Mouse (Mus musculus) liver, embryonic 11.5 days (tissue): ENCODE measurements at regions not wholly inside any gene's neighbourhood (a gene's known extent, or its start where the extent isn't known, plus 50 kb on each side); places are given as distances from the start of the nearest gene placed in this dataset.

ENCODE experiments used
- ATAC-seq: fragments of 200-750 bp; cut with Nextera tagmentation; replicated peaks from 2 replicates; pipeline ENCODE4 v1.8.0; 2017; ENCODE audit warnings: moderate number of reproducible peaks, mild to moderate bottlenecking, moderate TSS enrichment, moderate library complexity; ENCODE audit not compliant: low FRiP score
- DNase-seq: peaks from one replicate; pipeline ENCODE4 v3.0.0-alpha.2; 2017; ENCODE audit warnings: low spot score
- H3K27ac ChIP-seq: fragments of 300-500 bp; sonication (generic); 2 replicates; pipeline ENCODE4 v1.5.1; 2014; ENCODE audit warnings: mild to moderate bottlenecking, low read depth, low read length, control low read depth
- H3K27me3 ChIP-seq: fragments of 300-500 bp; sonication (generic); replicated peaks from 2 replicates; pipeline ENCODE4 v1.6.1; 2014; ENCODE audit warnings: low read length, mixed read lengths; ENCODE audit not compliant: control insufficient read depth, insufficient read depth
- H3K36me3 ChIP-seq: fragments of 300-500 bp; sonication (generic); 2 replicates; pipeline ENCODE4 v1.6.1; 2014; ENCODE audit warnings: mild to moderate bottlenecking, low read length, moderate library complexity, mixed read lengths; ENCODE audit not compliant: control insufficient read depth, insufficient read depth
- H3K4me1 ChIP-seq: fragments of 300-500 bp; sonication (generic); replicated peaks from 2 replicates; pipeline ENCODE4 v1.6.1; 2014; ENCODE audit warnings: low read length, mixed read lengths; ENCODE audit not compliant: control insufficient read depth, insufficient read depth
- H3K4me2 ChIP-seq: fragments of 300-500 bp; sonication (generic); 2 replicates; pipeline ENCODE4 v1.6.1; 2014; ENCODE audit warnings: mild to moderate bottlenecking, control low read depth, moderate library complexity
- H3K4me3 ChIP-seq: fragments of 300-500 bp; sonication (generic); 2 replicates; pipeline ENCODE4 v1.5.1; 2014; ENCODE audit warnings: low read depth, low read length, control low read depth
- H3K9ac ChIP-seq: fragments of 300-500 bp; sonication (generic); 2 replicates; pipeline ENCODE4 v1.6.1; 2014; ENCODE audit warnings: low read depth, low read length, control low read depth
- H3K9me3 ChIP-seq: fragments of 300-500 bp; sonication (generic); 2 replicates; pipeline ENCODE4 v1.6.1; 2016; ENCODE audit warnings: low read length, inconsistent platforms, mixed read lengths; ENCODE audit not compliant: control insufficient read depth
- WGBS: fragments of 180-500 bp; shearing (Covaris S2); extraction: QIAGEN DNeasy Blood & Tissue Kit; methylation state at CpG from one replicate; pipeline ENCODE4 v1.1.7; 2014; 5-methylcytosine and 5-hydroxymethylcytosine counted together

GRCm38 (mm10) chr13:107888571-107889451 is 155.4 kb upstream of the Smim15 start:
- no peak for ATAC-seq
- H3K4me1 ChIP-seq, result peaks cover 9% of the 10 kb centered on the region
- H3K4me3 ChIP-seq, result peak overlapping the region; percentile 84
- H3K27me3 ChIP-seq, result peaks cover 38% of the 10 kb centered on the region
- peak overlapping the region; percentile 64 for H3K27ac ChIP-seq
- peak overlapping the region; percentile 73 for H3K9ac ChIP-seq
- WGBS, result under 1% methylated on average over 95 of the region's 127 CpGs
- H3K4me2 ChIP-seq, result peak overlapping the region; percentile 98
- DNase-seq, result peak; percentile 68
- no peaks in the 10 kb centered on the region for H3K9me3 ChIP-seq
- no peaks in the 10 kb centered on the region for H3K36me3 ChIP-seq

- under 1% methylated on average over 9 of the region's 9 CpGs for WGBS
- H3K9ac ChIP-seq, result peak overlapping the region; percentile 73
- H3K9me3 ChIP-seq, result no peaks in the 10 kb centered on the region
- DNase-seq (no peak), ATAC-seq (no peak)
- H3K27me3 ChIP-seq, result peaks cover 38% of the 10 kb centered on the region
- no peaks in the 10 kb centered on the region for H3K36me3 ChIP-seq
- H3K27ac ChIP-seq, result peak overlapping the region; percentile 64; the same call in 1 of the 2 replicates
- H3K4me3 ChIP-seq, result peak overlapping the region; percentile 84
- peaks cover 9% of the 10 kb centered on the region for H3K4me1 ChIP-seq
- peak overlapping the region; percentile 98 for H3K4me2 ChIP-seq
Measured at GRCm38 (mm10) chr13:107888231-107888555, 156.1 kb upstream of the Smim15 start.

DNA sequence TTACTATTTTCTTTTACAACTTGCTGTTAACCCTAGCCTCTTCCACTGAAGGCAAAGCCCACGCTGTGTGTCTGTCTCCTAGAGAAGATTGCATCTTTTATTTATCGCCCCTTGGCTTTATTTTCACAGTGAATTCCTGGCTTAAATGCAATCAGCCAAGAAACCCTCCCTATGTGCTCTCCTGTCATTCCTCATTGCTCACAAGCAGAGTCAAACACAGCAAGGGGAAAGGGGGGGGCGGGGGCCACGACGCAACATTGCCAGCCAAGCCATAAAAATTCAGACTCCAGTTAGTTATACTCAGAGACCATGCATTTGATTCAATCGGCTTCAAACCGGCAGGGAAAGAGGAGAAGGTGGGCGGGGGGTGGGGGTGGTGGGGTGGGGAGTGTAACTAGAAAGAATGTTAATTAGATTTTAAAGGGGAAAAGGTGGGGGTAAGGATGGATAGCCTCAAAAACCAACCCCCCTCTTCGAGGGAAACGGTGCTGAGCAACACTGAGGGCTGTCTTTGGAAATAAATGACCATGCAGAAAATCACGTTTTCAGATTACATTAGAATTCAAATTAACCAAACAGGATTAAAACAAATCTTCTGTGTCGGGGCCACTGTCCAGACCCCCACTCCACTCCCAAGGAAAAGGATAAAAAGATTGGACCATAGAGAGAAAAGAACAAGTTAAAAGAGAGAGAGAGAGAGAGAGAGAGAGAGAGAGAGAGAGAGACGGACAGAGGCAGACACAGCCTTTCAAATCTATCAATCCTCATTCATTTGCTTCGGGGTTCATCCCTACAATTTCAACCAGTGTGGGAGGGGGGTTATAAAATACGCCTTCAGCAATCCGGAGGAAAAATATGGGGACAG is 156.6 kb upstream of the Smim15 start:
- H3K4me1 ChIP-seq, result peaks cover 9% of the 10 kb centered on the region
- H3K36me3 ChIP-seq, result no peaks in the 10 kb centered on the region
- peaks cover 38% of the 10 kb centered on the region for H3K27me3 ChIP-seq
- no peak for ATAC-seq
- 9% methylated on average over 16 of the region's 16 CpGs for WGBS
- H3K4me3 ChIP-seq, result peak overlapping the region; percentile 84
- H3K9ac ChIP-seq, result peak overlapping the region; percentile 73
- no peak for DNase-seq
- peak overlapping the region; percentile 98 for H3K4me2 ChIP-seq
- H3K27ac ChIP-seq, result no peak overlapping the region
- no peaks in the 10 kb centered on the region for H3K9me3 ChIP-seq

DNA sequence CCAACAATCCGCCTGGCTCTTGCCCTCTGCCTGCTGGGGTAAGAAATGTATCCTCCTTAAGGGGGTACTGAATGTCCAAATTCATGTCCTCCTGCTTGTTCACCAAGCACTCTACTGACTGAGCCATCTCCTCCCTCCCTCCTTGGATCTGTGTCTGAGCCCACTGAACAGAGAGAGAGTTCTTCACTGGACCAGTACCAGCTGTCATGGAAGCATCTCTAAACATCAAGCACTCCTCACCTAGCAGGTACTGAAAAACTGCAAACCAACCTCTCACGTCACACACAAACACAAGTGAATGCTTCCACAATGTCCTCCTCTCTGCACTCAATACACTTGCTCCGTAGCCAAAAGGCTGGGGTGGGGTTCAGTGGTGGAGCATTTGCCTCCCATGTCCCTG is 159.4 kb upstream of the Smim15 start:
- Histone ChIP-seq H3K9me3 (no peaks in the 10 kb centered on the region), H3K4me3 (no peak overlapping the region), H3K27me3 (peaks cover 22% of the 10 kb centered on the region), H3K36me3 (no peaks in the 10 kb centered on the region), H3K4me2 (no peak overlapping the region), H3K27ac (no peak overlapping the region), H3K4me1 (peaks cover 3% of the 10 kb centered on the region), H3K9ac (no peak overlapping the region)
- DNase-seq (no peak), ATAC-seq (no peak)
- WGBS, result 83% methylated on average over 3 of the region's 3 CpGs

- peaks cover 4% of the 10 kb centered on the region; the same call in 1 of the 2 replicates for H3K27me3 ChIP-seq
- no peaks in the 10 kb centered on the region for H3K36me3 ChIP-seq
- WGBS, result 82% methylated on average over 5 of the region's 5 CpGs
- no peaks in the 10 kb centered on the region for H3K9me3 ChIP-seq
- H3K4me3 ChIP-seq, result no peak overlapping the region
- DNase-seq (no peak), ATAC-seq (no peak)
- no peak overlapping the region for H3K27ac ChIP-seq
- H3K9ac ChIP-seq, result no peak overlapping the region
- no peak overlapping the region for H3K4me2 ChIP-seq
- H3K4me1 ChIP-seq, result peaks cover 3% of the 10 kb centered on the region
Measured at GRCm38 (mm10) chr13:107882337-107882736, 161.9 kb upstream of the Smim15 start.

DNA sequence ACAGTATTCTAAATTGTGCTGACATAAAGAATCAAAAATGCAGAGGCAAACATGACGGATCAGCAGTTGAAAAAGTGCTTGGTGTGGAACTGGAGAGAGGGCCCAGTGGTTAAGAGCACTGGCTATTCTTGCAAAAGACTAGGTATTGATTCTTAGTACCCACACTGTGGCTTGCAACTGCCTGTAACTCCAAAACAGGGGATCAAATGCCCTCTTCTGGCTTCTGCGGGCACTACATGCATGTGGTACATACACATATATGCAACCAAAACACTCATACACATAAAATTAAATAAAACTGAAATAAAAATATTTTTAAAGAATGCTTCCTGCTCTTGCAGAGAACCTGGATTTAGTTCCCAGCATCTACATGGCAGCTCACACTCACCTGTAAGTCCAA is 163.7 kb upstream of the Smim15 start:
- Histone ChIP-seq H3K4me2 (no peak overlapping the region), H3K27me3 (no peaks in the 10 kb centered on the region), H3K9me3 (no peaks in the 10 kb centered on the region), H3K4me1 (no peaks in the 10 kb centered on the region; the same call in 1 of the 2 replicates), H3K36me3 (no peaks in the 10 kb centered on the region), H3K27ac (no peak overlapping the region), H3K9ac (no peak overlapping the region), H3K4me3 (no peak overlapping the region)
- DNase-seq (no peak), ATAC-seq (no peak)
- 92% methylated on average over 2 of the region's 2 CpGs for WGBS

DNA sequence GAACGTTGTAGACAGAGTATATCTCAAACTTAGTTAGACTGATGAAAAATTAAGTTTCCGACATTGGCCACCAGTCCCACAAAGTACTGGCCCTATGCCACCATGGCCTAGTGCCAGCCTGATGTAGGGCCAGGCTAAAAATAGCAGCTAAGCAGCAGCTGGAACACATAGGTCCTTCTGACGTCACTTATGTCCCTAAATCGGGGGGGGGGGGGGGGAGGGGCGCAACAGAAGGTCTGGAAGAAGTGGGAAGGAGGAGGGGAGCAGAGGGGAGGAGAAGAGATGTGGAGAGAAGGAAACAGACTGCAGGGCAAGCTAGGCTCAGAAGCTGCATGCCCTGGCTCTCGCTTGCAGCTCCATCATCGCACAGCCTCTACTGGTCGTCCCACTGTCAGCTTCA is 164.7 kb upstream of the Smim15 start:
- Histone ChIP-seq H3K4me2 (no peak overlapping the region), H3K36me3 (no peaks in the 10 kb centered on the region), H3K9ac (no peak overlapping the region), H3K4me1 (no peaks in the 10 kb centered on the region; the same call in 1 of the 2 replicates), H3K9me3 (no peaks in the 10 kb centered on the region), H3K4me3 (no peak overlapping the region), H3K27ac (no peak overlapping the region), H3K27me3 (no peaks in the 10 kb centered on the region)
- ATAC-seq (no peak), DNase-seq (no peak)
- 77% methylated on average over 7 of the region's 8 CpGs for WGBS

DNA sequence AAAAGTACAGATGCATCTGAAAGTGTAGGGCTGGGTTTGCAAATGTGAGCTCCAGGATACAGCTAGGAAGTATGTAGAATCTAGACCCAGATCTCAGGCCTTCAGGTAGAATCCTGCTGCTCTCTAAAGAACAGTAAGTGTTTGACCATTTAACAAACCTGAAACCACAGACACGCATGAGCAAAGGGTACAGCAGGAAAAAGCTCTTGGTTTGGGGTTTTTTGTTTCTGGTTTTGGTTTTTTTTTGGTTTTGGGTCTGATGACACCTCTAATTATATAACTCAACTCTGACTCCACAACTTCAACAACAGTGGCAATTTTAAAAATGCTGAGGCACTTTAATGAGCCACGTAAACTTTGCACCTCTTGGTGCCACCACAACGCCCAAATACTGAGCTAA is 165.3 kb upstream of the Smim15 start:
- 88% methylated on average over 3 of the region's 3 CpGs for WGBS
- ATAC-seq (no peak), DNase-seq (no peak)
- no peaks in the 10 kb centered on the region; the same call in 1 of the 2 replicates for H3K4me1 ChIP-seq
- H3K27me3 ChIP-seq, result no peaks in the 10 kb centered on the region
- no peaks in the 10 kb centered on the region for H3K9me3 ChIP-seq
- no peak overlapping the region for H3K27ac ChIP-seq
- no peak overlapping the region for H3K9ac ChIP-seq
- H3K36me3 ChIP-seq, result no peaks in the 10 kb centered on the region
- no peak overlapping the region for H3K4me3 ChIP-seq
- no peak overlapping the region for H3K4me2 ChIP-seq
